Mouse (Mus musculus) G1E (cell line): ENCODE data around the gene Gtf2a2. TPM values are rescaled to one million over a fixed set of nuclear protein-coding genes. Genes with fewer than 3 reads are reported as not detected.

ENCODE experiments used
- ATAC-seq: 2 replicates; pipeline ENCODE4 v1.8.0; 2016; ENCODE audit warnings: mild to moderate bottlenecking; ENCODE audit not compliant: insufficient number of reproducible peaks, poor library complexity, low FRiP score, severe bottlenecking; ENCODE audit errors: extremely low read depth
- DNase-seq: peaks from one replicate; pipeline ENCODE4 v3.0.0; 2012; ENCODE audit warnings: low spot score
- H3K27me3 ChIP-seq: 2 replicates; pipeline ENCODE4 v1.6.1; 2012; ENCODE audit warnings: mild to moderate bottlenecking, low read length, inconsistent platforms; ENCODE audit not compliant: insufficient read depth
- H3K36me3 ChIP-seq: replicated peaks from 2 replicates; pipeline ENCODE3; 2012; ENCODE audit warnings: mild to moderate bottlenecking, inconsistent platforms
- H3K4me1 ChIP-seq: 2 replicates; pipeline ENCODE4 v1.6.1; 2012; ENCODE audit warnings: low read depth, low read length, inconsistent platforms, mixed read lengths; ENCODE audit not compliant: insufficient read depth
- H3K4me3 ChIP-seq: 2 replicates; pipeline ENCODE4 v1.5.1; 2012; ENCODE audit warnings: low read depth, mild to moderate bottlenecking, inconsistent platforms, low read length, moderate library complexity, mixed read lengths
- H3K9me3 ChIP-seq: replicated peaks from 2 replicates; pipeline ENCODE4 v1.6.1; 2012; ENCODE audit warnings: inconsistent platforms
- CTCF ChIP-seq: IDR thresholded peaks from 2 replicates; pipeline ENCODE4 v1.5.1; 2012; ENCODE audit warnings: low read depth, low read length, inconsistent platforms, mixed read lengths
- GATA1 ChIP-seq: IDR thresholded peaks from 2 replicates; pipeline ENCODE4 v1.6.1; 2012; ENCODE audit warnings: borderline replicate concordance, low read length, inconsistent platforms, mixed read lengths
- GATA2 ChIP-seq: IDR thresholded peaks from 2 replicates; pipeline ENCODE4 v1.6.1; 2012; ENCODE audit warnings: low read depth, low read length, inconsistent platforms, borderline replicate concordance
- POLR2AphosphoS5 ChIP-seq: IDR thresholded peaks from 2 replicates; pipeline ENCODE4 v1.6.1; 2012; ENCODE audit warnings: low read depth, low read length, inconsistent platforms; ENCODE audit not compliant: insufficient replicate concordance
- TAL1 ChIP-seq: conservative IDR thresholded peaks from 2 replicates; pipeline ENCODE4 v1.6.1; 2012; ENCODE audit warnings: low read depth, low read length, inconsistent platforms, mixed read lengths
- polyA plus RNA-seq: library from polyadenylated mRNA; stranded (reverse); fragments of >175 nt; gene quantifications from 2 replicates; pipeline ENCODE4 v1.2.3, GENCODE M21; 2012
- total RNA-seq, 2 experiments: library from RNA; stranded (forward) in 1 of 2; stranded (reverse) in 1 of 2; fragments of 200-1000 nt in 1 of 2; fragments of >200 nt in 1 of 2; fragmentation: Nextera tagmentation in 1 of 2; gene quantifications; 2 replicates each; pipeline ENCODE4 v1.2.3; 2014 to 2017

Gtf2a2 gene
- total and polyA plus RNA-seq, 3 experiments, result 67.6 to 188 (median 83.4) TPM

GRCm38 (mm10) chr9:70072387-70072786, 60.0 kb downstream of the Gtf2a2 start:
- TF ChIP-seq CTCF (no peak), GATA1 (no peak), POLR2AphosphoS5 (no peak), TAL1 (no peak), GATA2 (no peak)
- no peaks in the 10 kb centered on the region for H3K36me3 ChIP-seq
- no peaks in the 10 kb centered on the region for H3K9me3 ChIP-seq
- no peak overlapping the region for H3K4me3 ChIP-seq
- no peak for DNase-seq
- peaks cover 2% of the 10 kb centered on the region; the same call in 1 of the 2 replicates for H3K4me1 ChIP-seq
- no peak for ATAC-seq
- H3K27me3 ChIP-seq, result peaks cover 30% of the 10 kb centered on the region

Other genes starting within 250 kb of the Gtf2a2 start
- 103 and 106 TPM in 2 replicates for gene Bnip2, start 23.1 kb upstream of the Gtf2a2 start, total RNA-seq (2014; fragmentation: Nextera tagmentation)
- gene Bnip2, start 23.1 kb upstream of the Gtf2a2 start, total RNA-seq (2017), result 167 and 186 TPM in 2 replicates
- 37.0 and 38.0 TPM in 2 replicates for gene Bnip2, start 23.1 kb upstream of the Gtf2a2 start, polyA plus RNA-seq
- not detected in 2 replicates for gene Gcnt3, start 25.5 kb downstream of the Gtf2a2 start, total RNA-seq (2014; fragmentation: Nextera tagmentation)
- gene Gcnt3, start 25.5 kb downstream of the Gtf2a2 start, total RNA-seq (2017), result 0.11 TPM in 1 of 2 replicates, not detected in the other
- not detected in 2 replicates for gene Gcnt3, start 25.5 kb downstream of the Gtf2a2 start, polyA plus RNA-seq
- not detected in 2 replicates for gene Fam81a, start 130.0 kb downstream of the Gtf2a2 start, total RNA-seq (2014; fragmentation: Nextera tagmentation)
- gene Fam81a, start 130.0 kb downstream of the Gtf2a2 start, total RNA-seq (2017), result 0.06 TPM in 1 of 2 replicates, not detected in the other
- gene Fam81a, start 130.0 kb downstream of the Gtf2a2 start, polyA plus RNA-seq, result not detected in 2 replicates
- gene Myo1e, start 194.8 kb downstream of the Gtf2a2 start, total RNA-seq (2014; fragmentation: Nextera tagmentation), result 0.15 TPM in 1 of 2 replicates, not detected in the other
- gene Myo1e, start 194.8 kb downstream of the Gtf2a2 start, total RNA-seq (2017), result 0.49 and 0.64 TPM in 2 replicates
- 0.10 and 0.14 TPM in 2 replicates for gene Myo1e, start 194.8 kb downstream of the Gtf2a2 start, polyA plus RNA-seq